Mouse (Mus musculus) heart, postnatal 0 days (tissue): ENCODE results near the gene Zdhhc6. TPM values are rescaled to one million over a fixed set of nuclear protein-coding genes. Genes with fewer than 3 reads are reported as not detected.

ENCODE experiments used
- ATAC-seq: fragments of 200-750 bp; cut with Nextera tagmentation; 2 replicates; pipeline ENCODE4 v1.8.0; 2017; ENCODE audit warnings: low read depth, moderate number of reproducible peaks, moderate library complexity; ENCODE audit not compliant: insufficient read depth
- DNase-seq: peaks from one replicate; pipeline ENCODE4 v3.0.0-alpha.2; 2016; ENCODE audit warnings: low spot score
- H3K27ac ChIP-seq: fragments of 300-500 bp; sonication (generic); 2 replicates; pipeline ENCODE4 v1.5.1; 2014; ENCODE audit warnings: low read depth, mild to moderate bottlenecking
- H3K27me3 ChIP-seq: fragments of 300-500 bp; sonication (generic); 2 replicates; pipeline ENCODE4 v1.6.1; 2014; ENCODE audit warnings: low read length, mixed read lengths; ENCODE audit not compliant: control insufficient read depth, insufficient read depth
- H3K36me3 ChIP-seq: fragments of 300-500 bp; sonication (generic); replicated peaks from 2 replicates; pipeline ENCODE4 v1.6.1; 2014; ENCODE audit warnings: low read length, mixed read lengths; ENCODE audit not compliant: control insufficient read depth, insufficient read depth
- H3K4me1 ChIP-seq: fragments of 300-500 bp; sonication (generic); 2 replicates; pipeline ENCODE4 v1.6.1; 2014; ENCODE audit warnings: antibody characterized with exemption; ENCODE audit not compliant: control insufficient read depth, insufficient read depth
- H3K4me2 ChIP-seq: fragments of 300-500 bp; sonication (generic); 2 replicates; pipeline ENCODE4 v1.6.1; 2014; ENCODE audit warnings: low read depth, mild to moderate bottlenecking, low read length, moderate library complexity
- H3K4me3 ChIP-seq: fragments of 300-500 bp; sonication (generic); 2 replicates; pipeline ENCODE4 v1.5.1; 2014; ENCODE audit warnings: low read depth, low read length
- H3K9ac ChIP-seq: fragments of 300-500 bp; sonication (generic); replicated peaks from 2 replicates; pipeline ENCODE4 v1.6.1; 2014; ENCODE audit warnings: low read depth, low read length, mixed read lengths
- H3K9me3 ChIP-seq: fragments of 300-500 bp; sonication (generic); replicated peaks from 2 replicates; pipeline ENCODE4 v1.6.1; 2016; ENCODE audit warnings: low read length; ENCODE audit not compliant: control insufficient read depth
- CTCF ChIP-seq: IDR thresholded peaks from 2 replicates; pipeline ENCODE4 v1.5.1; 2016; ENCODE audit warnings: antibody characterized with exemption, control low read depth, low read depth
- EP300 ChIP-seq: IDR thresholded peaks from 2 replicates; pipeline ENCODE4 v1.6.1; 2016; ENCODE audit warnings: antibody characterized with exemption, low read depth
- WGBS: fragments of 180-500 bp; shearing (Covaris S2); extraction: QIAGEN DNeasy Blood & Tissue Kit; methylation state at CpG from one replicate; pipeline ENCODE4 v1.1.7; 2014; 5-methylcytosine and 5-hydroxymethylcytosine counted together
- polyA plus RNA-seq: library from polyadenylated mRNA; unstranded; fragments of >200 nt; fragmentation: Nextera tagmentation; extraction: Ambion mirVana; gene quantifications from 2 replicates; pipeline ENCODE4 v1.2.1, GENCODE M21; 2015
- total RNA-seq: library from RNA; depleted of rRNA; stranded (reverse); fragments of >200 nt; gene quantifications from 2 replicates; pipeline ENCODE4 v1.2.3, GENCODE M21; 2014; ENCODE audit warnings: low replicate concordance

Gene Zdhhc6
- total and polyA plus RNA-seq, 2 experiments from 2014 or later, result 31.3 to 45.3 TPM

DNA sequence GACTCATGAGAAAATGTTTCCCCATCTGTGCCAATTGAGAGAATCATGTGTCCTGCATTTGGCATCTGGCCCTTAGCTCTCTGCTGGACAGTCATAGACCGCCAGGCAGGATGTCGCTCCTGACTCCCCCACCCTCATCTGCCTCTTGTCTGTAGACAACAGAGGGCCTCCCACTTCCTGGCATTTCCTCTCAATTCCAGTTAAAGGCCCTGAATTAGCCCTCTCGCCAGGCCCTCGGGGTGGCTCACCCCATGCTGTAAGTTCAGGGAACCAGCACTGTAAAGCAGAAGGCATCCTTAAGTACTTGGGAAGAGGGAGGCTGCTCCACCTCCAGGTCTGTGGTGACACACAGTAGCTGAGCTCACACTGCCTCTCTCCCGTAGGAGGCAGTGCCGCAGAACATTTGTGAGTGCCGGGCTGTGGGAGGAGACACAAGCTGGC is 71.0 kb downstream of the Zdhhc6 start:
- H3K9ac ChIP-seq, result no peak overlapping the region
- WGBS, result 7% methylated on average over 7 of the region's 7 CpGs
- H3K27me3 ChIP-seq, result no peaks in the 10 kb centered on the region
- DNase-seq (peak; percentile 90), ATAC-seq (peak; percentile 94)
- no peak overlapping the region for H3K4me2 ChIP-seq
- H3K9me3 ChIP-seq, result no peaks in the 10 kb centered on the region
- H3K4me3 ChIP-seq, result no peak overlapping the region
- H3K36me3 ChIP-seq, result no peaks in the 10 kb centered on the region
- TF ChIP-seq CTCF (peak; percentile 53), EP300 (peak; percentile 95)
- peaks cover 7% of the 10 kb centered on the region for H3K4me1 ChIP-seq
- peak overlapping the region; percentile 54 for H3K27ac ChIP-seq

DNA sequence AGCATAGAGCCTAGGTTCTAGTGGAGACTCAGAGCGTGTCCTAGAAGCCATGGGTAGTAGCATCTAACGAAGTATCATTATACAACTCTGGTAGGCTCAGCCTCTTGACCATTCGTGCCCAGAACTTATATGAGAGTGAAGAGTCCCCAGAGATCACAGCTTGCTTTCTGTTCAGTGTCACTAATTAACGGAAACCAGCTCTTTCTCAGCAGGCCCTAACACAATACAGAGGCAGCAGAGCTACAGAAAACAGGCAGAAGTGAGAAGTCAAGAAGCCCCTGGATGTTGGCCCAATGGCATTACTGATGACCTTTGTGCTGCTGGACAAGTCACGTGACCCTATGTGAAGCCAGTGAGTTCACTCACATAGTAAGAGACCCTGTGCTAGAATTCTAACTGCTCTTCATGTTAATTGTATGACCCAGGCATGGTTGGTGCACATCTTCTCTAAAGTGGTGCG is 74.6 kb downstream of the Zdhhc6 start, which contains the start of gene Gucy2g:
TSS of gene Gucy2g (minus strand) at position 51 of the 460 bp plus-strand sequence.
- Histone ChIP-seq H3K27me3 (0 out of 2 replicates have a peak, but pooled peaks cover 3% of the 10 kb centered on the region), H3K4me3 (no peak within 1 kb of the TSS), H3K36me3 (no peaks in the 10 kb centered on the region), H3K4me1 (peaks cover 7% of the 10 kb centered on the region), H3K9me3 (no peaks in the 10 kb centered on the region), H3K27ac (no peak within 1 kb of the TSS), H3K9ac (no peak within 1 kb of the TSS), H3K4me2 (no peak within 1 kb of the TSS)
- DNase-seq (no peak), ATAC-seq (no peak)
- WGBS, result 78% methylated on average over 6 of the region's 6 CpGs
- no peak for TF ChIP-seq EP300
- no peak for TF ChIP-seq CTCF

DNA sequence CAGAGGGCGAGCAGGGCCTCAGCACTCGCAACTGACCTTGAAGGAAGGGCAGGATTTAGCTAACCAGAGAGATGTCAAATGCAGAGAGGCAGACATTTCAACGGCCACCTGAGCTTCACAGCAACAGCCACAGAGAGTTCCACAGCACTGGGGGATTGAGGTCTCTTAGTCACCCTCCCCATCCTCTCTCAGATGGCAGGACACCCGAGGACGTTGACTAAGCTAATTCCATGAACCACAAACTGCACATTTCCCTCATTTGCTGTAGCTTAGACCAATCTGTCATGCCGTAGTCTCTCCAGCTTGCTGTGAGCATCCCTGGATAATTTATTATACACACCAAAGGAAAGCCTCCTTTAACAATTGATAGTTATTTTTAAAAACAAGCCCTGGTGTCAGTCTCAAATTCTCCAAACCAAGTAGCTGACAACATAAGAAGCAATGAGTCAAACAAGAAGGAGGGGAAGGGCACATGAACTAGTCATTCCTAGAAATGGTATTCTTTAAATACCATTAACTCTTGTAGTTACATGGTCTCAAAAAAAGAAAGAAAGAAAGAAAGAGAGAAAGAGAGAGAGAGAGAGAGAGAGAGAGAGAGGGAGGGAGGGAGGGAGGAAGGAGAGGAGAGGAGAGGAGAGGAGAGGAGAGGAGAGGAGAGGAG is 75.9 kb downstream of the Zdhhc6 start:
- Histone ChIP-seq H3K4me3 (no peak overlapping the region), H3K4me2 (no peak overlapping the region), H3K4me1 (peaks cover under 1% of the 10 kb centered on the region; the same call in 1 of the 2 replicates), H3K36me3 (no peaks in the 10 kb centered on the region), H3K9ac (no peak overlapping the region), H3K27me3 (0 out of 2 replicates have a peak, but pooled peaks cover 3% of the 10 kb centered on the region), H3K9me3 (no peaks in the 10 kb centered on the region), H3K27ac (no peak overlapping the region)
- WGBS, result 57% methylated on average over 6 of the region's 6 CpGs
- ATAC-seq (no peak), DNase-seq (no peak)
- TF ChIP-seq EP300 (no peak), CTCF (no peak)

DNA sequence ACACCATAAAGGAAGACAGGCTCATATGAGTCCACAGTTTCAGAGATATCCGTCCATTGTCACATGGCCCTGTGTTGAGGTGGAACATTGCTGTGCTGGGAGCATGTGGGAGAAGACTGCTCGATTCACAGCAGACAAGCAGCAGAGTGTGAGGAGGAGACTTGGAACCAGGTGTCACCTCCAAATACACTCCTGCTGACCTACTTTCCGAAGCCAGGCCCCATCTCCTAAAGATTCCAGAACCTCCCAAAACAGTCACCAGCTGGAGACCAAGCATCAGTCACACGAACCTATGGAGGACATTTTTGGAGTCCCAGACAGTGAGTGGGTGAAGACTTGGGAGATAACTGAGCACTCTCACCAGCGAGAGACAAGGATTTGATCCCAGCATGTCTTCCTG is 79.3 kb downstream of the Zdhhc6 start:
- TF ChIP-seq EP300, result no peak
- TF ChIP-seq CTCF, result no peak
- DNase-seq, result no peak
- no peak overlapping the region for H3K27ac ChIP-seq
- 64% methylated on average over 5 of the region's 5 CpGs for WGBS
- no peaks in the 10 kb centered on the region for H3K4me1 ChIP-seq
- no peak for ATAC-seq
- no peaks in the 10 kb centered on the region for H3K36me3 ChIP-seq
- no peak overlapping the region for H3K4me3 ChIP-seq
- 0 out of 2 replicates have a peak, but pooled peaks cover 3% of the 10 kb centered on the region for H3K27me3 ChIP-seq
- H3K9ac ChIP-seq, result no peak overlapping the region
- no peak overlapping the region for H3K4me2 ChIP-seq
- no peaks in the 10 kb centered on the region for H3K9me3 ChIP-seq

DNA sequence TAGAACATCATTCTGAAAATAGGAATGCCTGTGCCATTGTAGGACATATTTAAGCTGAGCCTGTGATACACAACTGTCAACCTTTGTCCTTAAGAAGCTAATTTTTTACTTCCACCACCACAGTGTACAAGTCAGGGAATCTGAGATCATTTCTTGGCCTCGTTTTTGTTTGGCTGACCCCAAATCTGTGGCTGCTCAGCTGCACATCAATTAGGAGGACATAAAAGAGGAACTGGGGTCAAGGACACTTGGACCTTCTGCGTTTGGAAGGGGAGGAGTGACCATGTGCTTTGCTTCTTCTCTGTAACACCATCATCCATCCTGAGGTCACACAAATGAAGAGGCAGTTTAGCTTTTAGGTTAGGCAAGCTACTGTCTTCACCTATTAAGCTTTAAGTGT is 79.8 kb downstream of the Zdhhc6 start:
- Histone ChIP-seq H3K9me3 (no peaks in the 10 kb centered on the region), H3K9ac (no peak overlapping the region), H3K4me3 (no peak overlapping the region), H3K36me3 (no peaks in the 10 kb centered on the region), H3K27ac (no peak overlapping the region), H3K4me2 (no peak overlapping the region), H3K27me3 (0 out of 2 replicates have a peak, but pooled peaks cover 3% of the 10 kb centered on the region), H3K4me1 (no peaks in the 10 kb centered on the region)
- no peak for DNase-seq
- TF ChIP-seq CTCF (no peak), EP300 (no peak)
- 35% methylated on average over 2 of the region's 2 CpGs for WGBS
- ATAC-seq, result no peak

DNA sequence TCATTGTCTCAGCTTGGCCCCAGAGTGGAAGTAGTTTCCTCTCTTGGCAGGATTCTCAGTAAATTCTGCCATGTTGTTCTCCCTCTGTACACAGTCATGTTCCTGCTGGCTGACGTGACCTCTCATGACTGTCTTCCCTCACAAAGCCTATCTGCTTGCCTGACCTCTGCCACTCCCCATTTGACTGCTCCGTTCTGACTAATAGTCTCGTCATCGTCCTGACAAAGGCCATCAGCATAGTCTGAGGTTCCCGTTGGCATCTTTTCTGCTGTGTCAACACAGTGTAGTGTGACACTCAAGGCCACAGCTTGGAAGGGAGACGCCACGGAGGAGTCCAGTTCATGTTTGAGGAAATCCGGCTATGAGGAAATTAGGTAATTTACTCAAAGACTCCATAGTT is 83.7 kb downstream of the Zdhhc6 start:
- H3K27me3 ChIP-seq, result no peaks in the 10 kb centered on the region
- no peak overlapping the region for H3K4me2 ChIP-seq
- H3K9ac ChIP-seq, result no peak overlapping the region
- H3K27ac ChIP-seq, result no peak overlapping the region
- H3K4me1 ChIP-seq, result no peaks in the 10 kb centered on the region
- H3K9me3 ChIP-seq, result no peaks in the 10 kb centered on the region
- ATAC-seq (peak; percentile 87), DNase-seq (peak; percentile 76)
- TF ChIP-seq CTCF (no peak), EP300 (0 out of 2 replicates have a peak, but pooled peaks have one; percentile 15)
- H3K4me3 ChIP-seq, result no peak overlapping the region
- no peaks in the 10 kb centered on the region for H3K36me3 ChIP-seq
- 35% methylated on average over 8 of the region's 8 CpGs for WGBS
